Mouse (Mus musculus): ENCODE data around the gene Psen2.

Psen2 gene

DNA sequence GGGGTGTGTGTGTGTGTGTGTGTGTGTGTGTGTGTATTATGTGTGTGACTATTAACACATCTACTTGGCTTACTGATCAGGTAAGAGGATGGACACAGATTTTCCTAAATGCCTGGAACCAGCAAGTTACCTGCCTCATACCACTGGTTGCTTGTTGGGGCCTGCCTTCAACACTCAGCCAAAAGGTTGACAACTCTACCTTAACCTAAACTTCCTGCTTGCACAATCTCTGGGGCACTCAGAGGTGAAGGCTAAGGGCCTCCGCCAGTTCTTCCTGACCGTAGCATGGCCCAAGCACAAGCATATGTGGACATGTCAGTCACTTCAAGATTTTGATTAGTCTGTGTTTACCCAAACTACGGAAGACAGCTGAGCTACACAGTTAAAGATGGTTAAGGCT, 65.3 kb downstream of the Psen2 start:
- no peak for DNase-seq

DNA sequence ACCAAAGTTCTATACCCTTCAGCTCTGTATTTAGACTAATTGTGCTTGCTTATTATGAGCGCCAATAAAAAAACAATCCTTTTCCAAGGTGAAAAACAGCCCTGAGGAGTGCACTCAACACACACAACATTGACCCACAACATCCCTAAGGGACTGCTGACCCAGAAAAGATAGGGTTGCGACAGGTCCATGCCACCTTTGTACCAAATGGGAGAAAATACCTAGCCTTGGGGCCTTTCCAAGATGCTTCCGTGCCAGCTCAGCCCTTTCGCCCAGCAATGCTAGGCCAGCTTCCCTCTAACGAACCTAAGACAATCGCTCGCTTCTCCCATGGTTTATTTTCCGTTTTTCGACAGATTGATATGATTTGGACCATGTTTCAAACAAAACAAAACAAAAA, 66.7 kb downstream of the Psen2 start:
- peak; percentile 48 for DNase-seq

DNA sequence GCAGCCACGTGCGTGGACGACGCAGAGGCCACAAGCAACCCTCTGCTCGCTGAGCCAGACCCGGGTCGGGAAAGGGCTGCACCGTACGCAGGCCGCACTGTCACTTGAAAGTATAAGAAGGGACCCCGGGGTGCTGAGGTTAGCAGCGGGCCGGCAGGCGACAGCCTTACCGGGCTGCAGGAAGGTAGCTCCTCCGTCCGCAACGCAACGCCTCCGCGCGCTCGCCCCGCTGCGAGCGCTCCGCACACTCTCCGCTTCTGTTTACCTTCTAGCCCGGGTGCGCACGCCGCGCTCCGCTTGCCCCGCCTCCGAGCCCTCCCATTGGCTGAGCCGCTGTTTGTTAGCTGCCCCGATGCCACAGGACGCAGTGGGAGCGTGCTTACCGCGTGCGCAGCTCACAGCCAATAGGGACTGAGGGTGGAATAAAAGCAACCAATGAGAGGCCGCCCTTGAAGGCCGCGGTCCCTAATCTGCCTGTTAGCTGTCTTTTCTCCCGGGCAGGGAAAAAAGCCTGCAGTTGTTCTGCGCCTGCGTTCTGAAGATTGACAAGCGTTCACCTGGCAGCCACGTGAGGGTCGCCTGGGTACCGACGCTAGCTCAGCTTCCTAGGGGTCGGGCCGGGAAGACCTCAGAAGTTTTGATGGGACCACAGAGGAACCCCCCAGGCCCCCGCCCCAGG, 67.4 kb downstream of the Psen2 start:
- peak; percentile 99 for DNase-seq

DNA sequence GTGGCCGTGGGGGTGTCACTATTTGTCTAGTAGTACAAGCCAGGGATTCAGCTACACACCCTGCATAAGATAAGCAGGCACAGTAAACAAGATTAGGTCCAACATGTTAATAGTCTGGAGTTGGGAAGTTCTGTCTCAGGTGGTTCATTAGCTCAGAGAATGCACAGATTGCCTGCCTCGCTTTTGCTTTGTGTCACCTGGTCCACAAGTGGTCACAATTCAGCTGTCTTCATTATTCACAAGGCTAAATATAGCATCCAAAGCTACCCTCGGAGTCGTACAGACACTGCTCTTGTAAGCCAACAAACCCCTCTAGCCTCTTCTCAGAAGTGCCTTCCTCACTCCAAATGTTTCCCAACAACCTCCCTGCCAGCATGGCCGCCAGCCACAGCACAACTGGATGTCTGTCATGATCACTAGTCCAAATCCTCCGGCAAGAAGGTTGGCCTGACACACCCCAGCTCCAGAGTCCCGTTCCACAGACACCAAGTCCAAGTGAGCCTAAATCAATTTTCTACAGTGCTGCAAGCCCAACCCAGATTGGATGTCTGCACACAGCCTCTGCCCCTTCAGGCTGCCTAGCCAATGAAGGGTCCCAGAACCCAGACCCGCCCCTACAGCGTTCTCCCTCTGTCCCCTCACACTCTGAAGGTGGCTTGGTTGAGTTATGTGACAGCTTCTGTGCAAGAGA, 68.3 kb downstream of the Psen2 start:
- peak; percentile 81 for DNase-seq

DNA sequence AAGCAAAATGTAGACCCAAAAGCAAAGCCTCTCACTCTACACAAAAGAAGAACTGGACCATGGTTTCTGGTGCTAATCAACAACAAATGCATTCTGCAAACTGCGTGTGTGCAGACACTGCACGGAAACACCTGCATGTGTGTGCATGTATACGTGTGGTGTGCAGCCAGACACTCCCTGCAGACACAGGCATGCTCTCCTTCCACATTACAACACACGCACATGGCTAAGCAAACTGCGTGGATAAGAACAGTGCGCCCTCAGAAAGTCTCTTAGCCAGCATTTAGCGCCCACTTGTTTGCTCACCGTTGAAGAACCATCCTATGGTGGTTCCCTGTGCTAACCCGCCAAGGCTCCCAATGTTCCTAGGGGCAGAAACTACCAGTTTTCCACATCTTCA, 69.2 kb downstream of the Psen2 start:
- no peak for DNase-seq

DNA sequence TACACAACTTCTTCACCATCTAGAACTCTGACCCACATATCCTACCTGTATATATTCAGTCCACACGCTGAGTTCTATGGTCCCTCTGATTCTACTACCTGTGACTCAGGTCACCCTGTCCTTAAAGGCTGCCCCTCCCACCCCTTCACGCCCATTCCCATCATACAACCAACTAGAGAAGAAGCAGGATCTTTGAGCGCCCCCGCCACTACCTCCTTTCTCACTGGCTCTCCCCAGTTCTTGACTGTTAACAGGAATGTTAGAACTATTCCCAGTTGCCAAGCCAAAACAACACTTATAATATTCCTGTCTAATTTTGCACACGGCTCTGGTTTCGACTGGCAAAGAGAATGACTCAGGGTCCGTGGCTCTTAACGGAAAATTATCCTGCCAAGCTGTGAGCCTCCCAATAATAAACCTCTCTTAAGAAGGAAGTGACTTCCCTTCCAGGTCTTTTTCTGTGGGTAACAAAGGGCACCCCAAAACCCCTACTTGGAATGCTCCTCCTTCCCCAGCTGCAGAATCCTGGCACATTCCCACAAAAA, 69.8 kb downstream of the Psen2 start:
- no peak for DNase-seq

DNA sequence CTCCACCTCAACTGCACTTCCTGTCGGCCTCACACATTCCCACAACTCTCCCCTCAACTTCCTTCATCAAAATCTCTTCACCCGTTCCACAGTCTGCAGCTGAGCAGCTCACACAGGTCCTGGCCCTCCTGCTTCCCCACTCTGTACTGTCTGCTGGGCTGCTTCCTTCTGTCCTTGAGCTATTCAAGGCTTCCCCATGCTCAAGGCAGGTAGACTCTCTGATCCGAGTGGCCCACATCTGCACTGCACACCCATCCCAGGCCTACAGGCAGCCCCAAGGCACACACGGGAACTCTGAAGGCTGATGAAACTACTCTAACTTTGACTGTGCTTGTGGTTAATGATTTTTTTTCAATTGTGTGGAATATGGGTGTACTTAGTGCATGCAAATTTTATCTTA, 70.4 kb downstream of the Psen2 start:
- no peak for DNase-seq

DNA sequence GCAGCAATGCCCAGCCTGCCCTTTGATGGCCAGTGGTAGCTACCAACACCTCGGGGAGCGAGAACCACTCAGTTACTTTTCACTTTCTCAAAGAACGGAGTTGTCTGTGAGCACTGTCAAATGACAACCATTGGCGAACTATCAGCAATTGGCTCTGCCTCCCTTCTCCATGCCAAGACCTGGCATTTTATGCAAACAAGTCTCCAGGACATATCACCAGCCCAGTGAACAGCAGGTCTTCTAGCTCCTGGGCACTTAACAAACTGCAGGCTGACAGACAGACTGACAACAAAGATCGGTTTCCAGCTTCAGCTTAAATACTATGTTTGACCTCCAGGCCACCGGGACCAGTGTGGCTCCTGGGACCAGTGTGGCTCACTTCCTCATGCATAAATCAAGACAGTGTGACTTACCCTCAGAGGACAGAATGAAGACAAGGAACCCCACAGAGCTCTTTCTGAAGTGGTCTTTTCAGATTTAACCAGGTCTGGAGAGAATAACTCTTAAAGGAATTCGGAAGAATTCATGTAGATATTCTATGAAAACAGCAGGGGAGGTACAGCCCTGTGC, 71.5 kb downstream of the Psen2 start:
- no peak for DNase-seq

DNA sequence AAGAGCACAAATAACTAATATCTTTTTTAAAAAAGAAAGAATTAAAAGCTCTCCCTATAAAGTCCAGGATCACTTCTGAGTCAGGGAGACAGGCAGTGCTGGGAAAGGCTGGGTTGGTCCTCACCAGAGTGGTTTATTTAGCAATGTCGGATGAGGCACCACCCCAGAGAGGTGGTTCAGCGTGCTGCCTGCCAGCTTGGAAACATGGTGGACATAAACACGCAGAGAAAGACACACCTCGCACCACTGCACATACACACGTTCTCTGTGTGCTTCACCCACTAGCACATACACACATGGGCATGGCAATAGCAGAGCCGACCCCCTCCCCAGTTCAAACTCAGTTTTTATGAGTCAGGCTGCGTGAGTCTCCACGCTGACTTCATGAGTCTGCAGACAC, 72.1 kb downstream of the Psen2 start:
- no peak for DNase-seq

DNA sequence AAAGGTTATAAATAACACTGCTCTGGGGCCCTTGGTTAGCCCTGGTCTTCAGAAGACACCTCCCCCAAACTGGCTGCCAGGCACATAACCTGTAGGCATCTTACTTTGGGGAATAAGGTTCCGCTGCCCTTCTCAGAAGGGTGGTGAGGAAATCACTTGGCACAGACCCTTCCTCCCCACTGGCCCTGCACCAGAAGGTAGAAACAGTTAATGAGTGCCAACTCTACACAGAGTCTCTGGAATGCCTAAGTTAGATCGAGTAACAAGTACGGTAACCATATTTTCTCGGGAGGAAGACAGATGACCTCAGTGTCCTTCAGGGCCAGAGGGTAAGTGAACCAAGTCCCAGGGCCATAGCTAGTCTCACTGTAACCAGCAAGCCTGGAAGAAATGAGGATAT, 74.3 kb downstream of the Psen2 start:
- DNase-seq, result peak; percentile 56

DNA sequence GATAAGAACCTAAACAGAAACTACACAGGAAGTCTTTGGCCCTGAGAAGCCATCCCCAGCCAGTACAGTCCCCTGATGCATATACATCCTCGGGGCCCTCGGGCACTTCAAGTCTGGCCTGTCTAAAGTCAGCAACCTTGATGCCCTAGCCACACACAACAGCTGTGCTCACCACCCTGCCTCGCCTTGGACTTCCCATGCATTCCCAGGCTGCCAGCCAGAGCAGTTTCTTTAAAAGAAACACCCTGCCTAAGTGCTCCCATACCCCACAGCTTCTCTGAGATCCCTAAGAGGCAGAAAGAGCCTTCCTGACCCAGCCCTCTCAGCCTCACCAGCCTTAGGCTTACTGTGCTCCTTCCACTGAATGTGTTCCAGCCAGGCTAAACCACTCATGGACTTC, 76.9 kb downstream of the Psen2 start:
- no peak for DNase-seq

DNA sequence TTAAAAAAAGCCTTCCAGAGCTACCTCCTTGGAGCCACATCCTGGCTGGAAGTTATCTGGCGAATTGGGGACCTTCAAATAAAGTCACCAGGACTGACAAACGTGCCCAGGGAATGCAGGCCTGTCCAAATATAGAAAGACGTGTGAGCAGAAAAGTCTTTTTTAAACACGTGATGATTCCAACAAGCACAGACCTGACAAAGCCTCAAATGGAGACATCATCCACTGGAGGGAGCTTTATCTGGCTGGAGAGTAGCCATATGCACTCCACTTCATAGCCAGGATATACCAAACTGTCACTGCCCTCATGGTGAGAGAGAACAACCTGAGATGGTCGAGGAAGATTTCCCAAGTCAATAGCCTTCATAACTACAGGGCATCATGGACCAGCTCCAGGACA, 77.4 kb downstream of the Psen2 start:
- no peak for DNase-seq

DNA sequence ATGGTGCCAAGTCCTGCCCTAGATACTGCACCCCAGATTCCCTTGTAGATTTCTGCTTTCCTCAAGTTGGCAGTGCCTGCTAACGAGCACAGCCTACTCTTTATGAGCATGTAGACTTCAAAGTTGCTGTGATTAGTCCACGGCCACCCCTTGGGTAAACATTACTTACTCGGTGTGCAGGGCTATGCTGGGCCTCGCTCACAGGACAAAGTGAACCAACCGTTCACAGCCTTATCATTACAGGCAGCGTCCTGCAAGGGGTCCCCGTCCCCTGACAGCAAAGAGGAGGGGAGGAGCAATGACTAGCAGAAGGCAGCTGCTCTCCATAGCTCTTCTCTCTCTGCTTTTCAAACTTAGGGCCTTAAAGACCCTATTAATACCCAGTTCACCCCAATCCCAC, 78.5 kb downstream of the Psen2 start:
- DNase-seq, result no peak

DNA sequence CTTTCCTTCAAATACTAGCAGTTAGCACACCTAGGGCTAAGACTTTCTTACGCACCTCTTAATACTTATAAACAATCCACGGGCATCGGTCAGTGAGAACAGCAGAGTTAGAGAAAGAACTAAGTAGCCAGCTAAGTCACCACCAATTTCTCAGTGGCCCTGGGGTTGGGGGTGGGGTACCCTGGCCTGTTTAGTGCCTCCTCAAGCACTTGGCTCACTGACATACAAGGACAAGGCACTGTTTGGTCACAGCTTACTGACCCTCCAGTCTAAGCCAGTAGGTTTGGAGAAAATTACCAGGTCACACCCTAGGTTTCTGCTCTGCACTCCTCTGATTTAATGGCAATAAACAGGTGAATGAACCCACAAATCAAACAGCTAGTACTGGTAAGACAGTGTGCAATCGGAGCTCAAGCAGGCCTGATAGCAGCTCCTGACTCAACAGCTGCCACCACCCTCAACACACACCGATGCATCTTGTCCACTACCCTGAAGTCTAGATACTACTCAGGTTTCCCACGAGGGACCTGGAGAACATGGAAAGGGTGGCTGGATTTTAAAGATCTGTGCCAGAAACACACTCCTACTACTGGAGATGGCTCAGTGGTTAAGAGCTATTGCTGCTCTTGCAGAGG, 79.6 kb downstream of the Psen2 start:
- DNase-seq, result no peak

DNA sequence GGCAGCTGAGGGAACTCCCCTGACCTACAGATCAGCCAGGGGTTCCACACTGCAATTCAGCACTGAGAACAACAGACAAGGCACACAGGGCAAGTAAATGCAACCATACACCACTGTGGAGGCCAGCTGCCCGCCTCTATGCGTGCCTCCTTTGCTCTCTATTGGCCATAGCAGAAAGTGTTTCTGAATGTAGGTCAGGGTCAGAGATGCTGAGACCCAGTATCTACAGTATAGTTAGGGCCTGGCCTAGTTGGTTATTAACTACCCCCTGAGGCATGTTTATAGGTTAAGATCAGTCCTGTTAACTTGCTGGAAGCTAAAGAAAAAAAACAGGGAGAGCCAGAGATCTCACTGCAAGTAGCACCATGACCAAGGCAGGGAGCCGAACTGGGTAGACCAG, 80.5 kb downstream of the Psen2 start:
- DNase-seq, result peak; percentile 64

DNA sequence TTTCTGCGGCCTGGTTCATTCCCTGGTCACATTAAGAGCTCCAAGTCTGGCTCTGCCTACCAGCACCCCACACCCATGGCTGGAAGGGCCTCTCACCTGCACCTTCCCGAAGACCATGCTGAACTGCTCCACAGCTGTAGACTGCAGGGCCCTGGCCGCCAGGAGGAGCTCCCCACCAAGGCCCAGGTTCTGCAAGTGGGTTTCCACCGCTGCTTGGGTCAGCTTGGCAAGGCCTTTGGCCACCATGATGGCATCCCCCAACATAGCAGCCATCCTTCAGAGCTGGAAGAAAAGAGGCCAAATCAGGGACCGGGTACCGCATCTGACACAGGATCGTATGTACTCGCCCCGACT, 81.3 kb downstream of the Psen2 start:
- DNase-seq, result no peak

DNA sequence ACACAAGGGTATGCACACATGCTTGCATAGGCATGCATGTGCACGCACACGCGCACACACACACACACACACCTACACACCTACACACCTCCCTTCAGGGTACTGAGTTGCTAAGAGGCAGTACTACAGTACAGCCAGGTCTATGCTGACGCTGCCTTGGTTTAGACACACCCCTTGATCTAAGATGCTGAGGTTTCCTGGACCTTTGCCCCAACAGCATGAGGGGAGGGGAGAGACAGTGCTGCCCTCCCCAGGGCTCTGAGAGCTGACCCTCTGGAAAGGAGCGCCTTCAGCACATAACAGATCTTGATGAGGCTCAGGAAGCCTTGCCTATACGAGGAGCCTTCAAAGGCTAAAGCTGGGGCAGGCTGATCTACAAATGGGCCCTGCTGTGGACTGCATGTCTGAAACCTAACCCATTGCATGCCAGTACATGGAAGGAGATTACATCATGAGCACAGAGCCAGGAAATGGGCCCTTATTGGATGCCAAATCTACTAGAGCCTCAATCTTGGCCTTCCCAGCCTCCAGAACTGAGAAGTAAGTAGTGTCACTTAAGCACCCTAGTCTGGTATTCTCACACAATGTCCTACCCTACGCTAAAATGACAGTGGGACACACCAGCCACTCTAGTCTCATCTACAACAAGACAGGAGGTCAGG, 81.8 kb downstream of the Psen2 start:
- peak; percentile 74 for DNase-seq

DNA sequence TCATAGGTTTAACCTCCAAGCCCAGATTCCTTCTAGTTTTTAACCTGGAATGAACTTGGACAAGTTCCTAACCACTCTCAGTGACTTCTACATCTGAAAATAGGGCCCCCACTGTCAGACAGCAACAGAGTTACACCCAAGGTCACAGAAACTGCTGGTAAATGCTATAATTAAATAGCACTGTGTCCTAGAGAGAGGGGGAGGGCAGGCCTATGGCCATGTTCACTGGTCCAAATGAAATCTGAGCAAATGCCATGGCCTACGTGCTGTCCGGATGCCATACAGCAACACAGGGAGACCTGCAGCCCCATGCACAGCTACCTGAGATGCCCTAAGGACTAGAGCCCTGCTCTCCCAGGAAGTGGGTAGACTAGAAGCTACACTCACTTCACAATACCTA, 83.4 kb downstream of the Psen2 start:
- DNase-seq, result no peak

DNA sequence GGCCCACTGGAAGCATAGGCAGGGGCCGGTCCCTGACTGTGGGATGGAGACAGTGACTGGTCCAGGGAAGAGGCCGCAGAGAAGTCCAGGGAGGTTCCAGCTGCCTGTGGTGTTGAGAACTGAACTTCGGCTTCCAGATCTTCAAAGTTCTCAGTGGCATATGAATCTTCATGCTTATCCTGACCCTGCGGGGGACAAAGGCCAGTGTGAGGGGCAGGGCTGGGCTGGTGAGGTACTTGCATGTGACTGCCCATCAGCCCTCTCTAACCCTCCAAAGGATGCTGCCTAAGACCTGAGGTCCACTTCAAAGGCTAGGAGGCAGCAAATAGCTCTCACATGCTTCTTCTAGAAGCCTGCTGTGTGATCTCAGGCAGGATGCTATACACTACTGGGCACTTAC, 84.1 kb downstream of the Psen2 start:
- no peak for DNase-seq

DNA sequence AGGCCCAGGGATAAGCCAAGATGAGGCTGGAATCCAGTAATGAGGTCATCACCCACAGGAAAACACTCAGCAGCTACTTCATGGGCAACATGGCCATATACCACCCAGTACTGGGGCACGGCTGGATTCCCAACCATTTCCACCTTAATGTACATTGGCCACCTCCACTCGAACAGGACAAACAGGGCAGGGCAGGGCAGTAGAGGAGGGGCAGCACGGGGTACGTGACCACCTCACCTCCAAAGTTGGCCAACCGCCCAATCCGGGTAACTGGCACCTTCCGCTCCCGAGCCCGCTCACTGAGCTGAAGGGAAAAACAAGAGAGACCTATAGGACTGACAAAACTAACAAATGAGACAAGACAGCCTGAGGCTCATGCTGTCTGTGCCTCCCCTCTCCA, 84.9 kb downstream of the Psen2 start:
- peak; percentile 50 for DNase-seq

Data from kidney, postnatal 14 days (tissue).